Mouse (Mus musculus) myocyte (in vitro differentiated cells): ENCODE results near the gene Xrcc4. TPM values are rescaled to one million over a fixed set of nuclear protein-coding genes. Genes with fewer than 3 reads are reported as not detected.

Experiments used
- H3K27me3 ChIP-seq: one replicate; pipeline ENCODE4 v1.6.1; 2011; ENCODE audit not compliant: control insufficient read depth, insufficient read depth, insufficient read length
- H3K36me3 ChIP-seq: one replicate; pipeline ENCODE4 v1.6.1; 2011; ENCODE audit not compliant: control insufficient read depth, insufficient read depth
- H3K4me2 ChIP-seq: one replicate; pipeline ENCODE4 v1.6.1; 2011; ENCODE audit warnings: low read depth, control low read depth
- H3K4me3 ChIP-seq: one replicate; pipeline ENCODE4 v1.5.1; 2011; ENCODE audit warnings: mild to moderate bottlenecking, control low read depth, moderate library complexity
- H3K79me2 ChIP-seq: one replicate; pipeline ENCODE4 v1.6.1; 2011; ENCODE audit not compliant: control insufficient read depth, insufficient read depth
- H3ac ChIP-seq: one replicate; pipeline ENCODE4 v1.6.1; 2011; ENCODE audit not compliant: control insufficient read depth, insufficient read length
- CEBPB ChIP-seq: IDR thresholded peaks from 2 replicates; pipeline ENCODE4 v1.6.1; 2011; ENCODE audit warnings: mild to moderate bottlenecking, moderate library complexity; ENCODE audit not compliant: poor library complexity, insufficient read depth, severe bottlenecking
- E2F4 ChIP-seq: IDR thresholded peaks from one replicate; pipeline ENCODE4 v1.6.1; 2011; ENCODE audit warnings: mild to moderate bottlenecking, control low read depth, moderate library complexity; ENCODE audit not compliant: insufficient read depth
- MAX ChIP-seq: IDR thresholded peaks from one replicate; pipeline ENCODE4 v1.6.1; 2011; ENCODE audit warnings: low read depth, mild to moderate bottlenecking, control low read depth
- MYOD1 ChIP-seq, 3 experiments: IDR thresholded peaks; one replicate each; pipeline ENCODE4 v1.6.1; 2011; ENCODE audit warnings: control low read depth in 2 of 3, low read depth in 2 of 3, mild to moderate bottlenecking in 2 of 3, moderate library complexity in 1 of 3; ENCODE audit not compliant: insufficient read length in 2 of 3, control insufficient read depth in 1 of 3
- MYOG ChIP-seq, 3 experiments: IDR thresholded peaks; one replicate each; pipeline ENCODE4 v1.6.1; 2011; ENCODE audit warnings: control low read depth in 2 of 3, low read depth in 2 of 3, mild to moderate bottlenecking in 2 of 3; ENCODE audit not compliant: insufficient read length in 2 of 3, control insufficient read depth in 1 of 3, insufficient read depth in 1 of 3
- POLR2A ChIP-seq: IDR thresholded peaks from one replicate; pipeline ENCODE4 v1.6.1; 2011; ENCODE audit warnings: low read depth, mild to moderate bottlenecking, control low read depth, moderate library complexity; ENCODE audit not compliant: insufficient read length
- POLR2AphosphoS2 ChIP-seq: IDR thresholded peaks from one replicate; pipeline ENCODE4 v1.6.1; 2011; ENCODE audit warnings: low read depth, control low read depth; ENCODE audit not compliant: insufficient read length
- REST ChIP-seq: IDR thresholded peaks from one replicate; pipeline ENCODE4 v1.6.1; 2011; ENCODE audit warnings: mild to moderate bottlenecking, control low read depth, moderate library complexity; ENCODE audit not compliant: insufficient read depth, insufficient read length
- SRF ChIP-seq: IDR thresholded peaks from one replicate; pipeline ENCODE4 v1.6.1; 2011; ENCODE audit warnings: low read depth; ENCODE audit not compliant: control insufficient read depth, insufficient read length
- TCF12 ChIP-seq: IDR thresholded peaks from one replicate; pipeline ENCODE4 v1.6.1; 2011; ENCODE audit warnings: mild to moderate bottlenecking, control low read depth; ENCODE audit not compliant: poor library complexity, insufficient read depth, severe bottlenecking
- TCF3 ChIP-seq: IDR thresholded peaks from one replicate; pipeline ENCODE4 v1.6.1; 2011; ENCODE audit warnings: low read depth, control low read depth; ENCODE audit not compliant: insufficient read length
- USF1 ChIP-seq: IDR thresholded peaks from one replicate; pipeline ENCODE4 v1.6.1; 2011; ENCODE audit warnings: low read depth, mild to moderate bottlenecking, control low read depth, moderate library complexity
- polyA plus RNA-seq: library from polyadenylated mRNA; unstranded; fragments of >200 nt; fragmentation: generic; extraction: Trizol; gene quantifications from one replicate; pipeline ENCODE4 v1.2.1, GENCODE M21; 2012; ENCODE audit warnings: missing spikeins

Gene Xrcc4
- polyA plus RNA-seq, 1 experiment = 7.6 TPM

DNA sequence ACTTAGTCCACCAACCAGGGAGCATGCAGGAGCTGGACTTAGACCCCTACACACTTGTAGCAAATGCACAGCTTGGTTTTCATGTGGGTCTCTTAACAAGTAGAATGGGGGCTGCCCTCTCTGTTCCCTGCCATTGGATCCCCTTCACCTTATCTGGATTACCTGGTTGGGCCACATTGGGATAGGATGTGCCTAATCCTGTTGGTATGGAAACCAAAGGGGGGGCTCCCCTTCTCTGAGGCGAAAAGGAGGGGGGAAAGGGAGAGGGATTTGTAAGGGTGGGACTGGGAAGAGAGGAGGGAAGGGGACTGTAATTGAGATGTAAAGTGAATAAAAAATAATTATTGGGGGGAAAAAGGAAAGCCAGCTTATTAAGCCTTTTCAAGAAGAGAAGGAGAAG is 311.6 kb downstream of the Xrcc4 start:
- no peaks in the 10 kb centered on the region for H3K36me3 ChIP-seq
- no peaks in the 10 kb centered on the region for H3K79me2 ChIP-seq
- no peak overlapping the region for H3K4me3 ChIP-seq
- no peaks in the 10 kb centered on the region for H3K27me3 ChIP-seq
- no peak overlapping the region for H3K4me2 ChIP-seq
- H3ac ChIP-seq = no peak overlapping the region
- TF ChIP-seq MYOG (IDR thresholded peaks at IDR 0.05; ENCODE audit: control insufficient read depth in 1 of 3, insufficient read depth in 1 of 3, insufficient read length in 2 of 3, low read depth in 2 of 3) (no peak), POLR2A (no peak), SRF (no peak), MAX (no peak), REST (no peak), USF1 (no peak), POLR2AphosphoS2 (no peak), TCF3 (no peak), E2F4 (no peak), TCF12 (no peak), CEBPB (no peak), MYOD1 (IDR thresholded peaks at IDR 0.05; ENCODE audit: control insufficient read depth in 1 of 3, insufficient read length in 2 of 3, low read depth in 2 of 3) (no peak)

DNA sequence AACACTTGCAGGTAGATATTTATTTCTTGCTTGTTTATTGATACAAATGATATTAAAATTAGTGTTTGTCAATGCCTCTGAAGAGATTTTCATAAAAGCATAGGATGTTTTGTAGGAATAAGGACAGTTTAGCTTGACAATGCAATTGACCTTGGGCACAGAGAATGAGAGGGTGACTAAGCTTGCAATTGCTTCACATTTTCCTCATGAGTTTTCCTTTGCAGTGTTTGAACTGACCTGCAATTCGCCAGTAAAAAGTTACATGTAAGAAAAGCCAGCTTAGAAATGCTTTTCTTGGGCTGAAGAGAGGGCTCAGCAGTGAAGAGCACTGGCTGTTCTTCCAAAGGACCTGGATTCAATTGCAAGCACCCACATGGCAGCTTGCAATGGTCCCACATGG is 312.3 kb downstream of the Xrcc4 start:
- H3K27me3 ChIP-seq = no peaks in the 10 kb centered on the region
- no peak overlapping the region for H3K4me3 ChIP-seq
- H3ac ChIP-seq = no peak overlapping the region
- no peaks in the 10 kb centered on the region for H3K36me3 ChIP-seq
- no peaks in the 10 kb centered on the region for H3K79me2 ChIP-seq
- TF ChIP-seq MYOG (IDR thresholded peaks at IDR 0.05; ENCODE audit: control insufficient read depth in 1 of 3, insufficient read depth in 1 of 3, insufficient read length in 2 of 3, low read depth in 2 of 3) (no peak), USF1 (no peak)
- no peak overlapping the region for H3K4me2 ChIP-seq

DNA sequence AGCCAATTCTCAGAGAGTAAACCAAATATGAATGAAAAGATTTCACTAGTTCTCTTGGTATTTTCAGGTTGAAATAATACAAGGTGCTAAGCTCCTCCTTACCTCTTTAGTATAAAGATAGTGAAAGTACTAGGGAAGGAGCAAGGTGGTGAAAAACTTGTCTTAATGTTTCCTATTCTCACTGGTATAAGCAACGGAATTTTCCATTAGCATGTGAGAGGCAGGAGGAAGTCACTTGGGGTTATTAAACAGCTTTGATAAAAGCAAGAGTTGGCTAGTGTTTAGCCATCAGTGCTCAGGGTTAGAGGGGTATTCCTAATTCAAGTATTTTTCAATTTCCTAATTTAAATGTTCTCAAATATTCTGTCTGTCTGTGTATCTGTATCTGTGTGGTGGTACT is 322.9 kb downstream of the Xrcc4 start:
- TF ChIP-seq TCF12 = no peak
- TF ChIP-seq MYOD1 (IDR thresholded peaks at IDR 0.05; ENCODE audit: control insufficient read depth in 1 of 3, insufficient read length in 2 of 3, low read depth in 2 of 3) = no peak
- TF ChIP-seq POLR2AphosphoS2 = no peak
- no peak for TF ChIP-seq REST
- no peak for TF ChIP-seq SRF
- no peak for TF ChIP-seq USF1
- no peak for TF ChIP-seq MAX
- no peak for TF ChIP-seq E2F4
- TF ChIP-seq POLR2A = no peak
- TF ChIP-seq CEBPB = no peak
- TF ChIP-seq TCF3 = no peak
- TF ChIP-seq MYOG (IDR thresholded peaks at IDR 0.05; ENCODE audit: control insufficient read depth in 1 of 3, insufficient read depth in 1 of 3, insufficient read length in 2 of 3, low read depth in 2 of 3) = no peak
- Histone ChIP-seq H3K4me2 (no peak overlapping the region), H3K27me3 (no peaks in the 10 kb centered on the region), H3ac (no peak overlapping the region), H3K36me3 (no peaks in the 10 kb centered on the region), H3K79me2 (no peaks in the 10 kb centered on the region), H3K4me3 (no peak overlapping the region)

DNA sequence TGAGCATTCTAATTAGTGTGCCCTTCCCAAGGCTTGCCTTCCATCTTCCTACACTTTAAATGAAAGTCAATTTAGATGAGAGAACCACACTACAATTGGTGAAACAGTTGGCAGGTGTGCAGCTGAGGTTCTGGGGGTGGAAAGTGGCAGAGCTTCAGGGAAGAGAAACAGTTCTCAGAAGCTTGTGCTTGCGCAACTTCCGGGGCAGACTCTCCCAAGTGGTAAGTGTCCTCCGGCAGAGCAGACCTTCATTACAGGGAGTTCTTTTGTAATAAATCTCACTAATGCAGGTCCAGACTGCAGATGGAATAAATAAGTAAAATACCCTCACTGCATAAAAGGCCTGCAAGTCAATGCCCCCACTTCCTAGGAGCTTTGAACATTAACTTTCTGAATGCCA is 323.4 kb downstream of the Xrcc4 start:
- H3K4me3 ChIP-seq = no peak overlapping the region
- no peaks in the 10 kb centered on the region for H3K36me3 ChIP-seq
- H3ac ChIP-seq = no peak overlapping the region
- H3K4me2 ChIP-seq = no peak overlapping the region
- H3K27me3 ChIP-seq = no peaks in the 10 kb centered on the region
- peak; percentile 41; the same call in 1 of the 2 replicates for TF ChIP-seq CEBPB
- TF ChIP-seq E2F4 = no peak
- H3K79me2 ChIP-seq = no peaks in the 10 kb centered on the region

DNA sequence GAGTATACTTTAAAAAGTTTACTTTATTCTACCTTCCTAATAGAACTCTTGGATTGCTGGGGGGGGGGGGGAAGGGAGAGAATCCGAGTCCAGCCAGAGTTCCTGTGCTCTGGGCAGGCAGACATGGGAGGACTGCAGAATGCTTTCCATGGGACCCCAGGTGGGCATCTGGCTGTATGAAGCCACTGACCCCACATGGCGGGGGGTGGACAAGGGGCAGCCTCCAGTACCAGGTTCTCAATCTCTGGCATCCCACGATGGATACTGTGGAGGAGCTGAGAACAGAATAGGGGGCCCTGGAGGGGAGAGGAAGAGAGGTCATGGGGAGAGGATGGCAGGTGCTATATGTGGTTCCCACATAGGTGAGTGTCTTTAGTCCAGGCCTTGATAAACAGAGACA is 327.1 kb downstream of the Xrcc4 start:
- Histone ChIP-seq H3K4me3 (no peak overlapping the region), H3K79me2 (no peaks in the 10 kb centered on the region), H3K27me3 (no peaks in the 10 kb centered on the region), H3ac (no peak overlapping the region), H3K36me3 (no peaks in the 10 kb centered on the region), H3K4me2 (no peak overlapping the region)
- no peak for TF ChIP-seq MAX
- TF ChIP-seq CEBPB = no peak
- TF ChIP-seq POLR2AphosphoS2 = no peak
- TF ChIP-seq REST = no peak
- TF ChIP-seq USF1 = no peak
- no peak for TF ChIP-seq E2F4
- no peak for TF ChIP-seq POLR2A
- no peak for TF ChIP-seq SRF
- TF ChIP-seq TCF3 = no peak
- TF ChIP-seq MYOG (IDR thresholded peaks at IDR 0.05; ENCODE audit: control insufficient read depth in 1 of 3, insufficient read depth in 1 of 3, insufficient read length in 2 of 3, low read depth in 2 of 3) = no peak
- TF ChIP-seq MYOD1 (IDR thresholded peaks at IDR 0.05; ENCODE audit: control insufficient read depth in 1 of 3, insufficient read length in 2 of 3, low read depth in 2 of 3) = no peak
- TF ChIP-seq TCF12 = no peak
